Mouse (Mus musculus) stomach, postnatal 0 days (tissue): ENCODE data around the gene Alg1.

Experiments
- CTCF ChIP-seq: IDR thresholded peaks from 2 replicates; pipeline ENCODE4 v1.5.1; 2016; ENCODE audit warnings: antibody characterized with exemption, low read depth, mild to moderate bottlenecking, moderate library complexity
- EP300 ChIP-seq: optimal IDR thresholded peaks from 2 replicates; pipeline ENCODE3; 2016; ENCODE audit warnings: antibody characterized with exemption

DNA sequence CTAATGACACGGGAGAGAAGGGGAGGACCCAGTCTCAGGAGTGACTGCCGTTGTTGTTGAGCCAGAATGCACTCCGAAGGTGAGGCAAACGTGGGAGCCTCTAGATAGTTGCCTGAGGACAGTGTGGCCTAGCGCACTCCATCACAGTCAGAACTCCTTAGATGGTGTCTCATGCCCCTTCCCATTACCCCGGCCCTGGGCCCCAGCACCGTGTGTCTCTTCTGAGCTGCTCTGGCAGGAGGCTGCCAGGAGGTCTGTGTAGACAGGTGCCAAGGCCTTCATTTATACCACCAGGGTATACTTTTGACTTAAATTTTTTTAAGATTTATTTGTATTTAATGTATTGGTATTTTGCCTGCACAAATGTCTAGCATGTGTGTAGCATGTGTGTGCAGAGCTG lies 30.5 kb downstream of the Alg1 start:
- TF ChIP-seq CTCF (no peak), EP300 (no peak)
